Mouse (Mus musculus) G1E-ER4 (cell line): ENCODE data around the gene Ropn1. TPM values are rescaled to one million over a fixed set of nuclear protein-coding genes. Genes with fewer than 3 reads are reported as not detected.

Experiments
- GATA1 ChIP-seq: IDR thresholded peaks from one replicate; pipeline ENCODE4 v1.8.0; 2012; ENCODE audit warnings: low read length, inconsistent platforms
- polyA plus RNA-seq: library from polyadenylated mRNA; stranded (reverse); fragments of >175 nt; gene quantifications from 2 replicates; pipeline ENCODE4 v1.2.3, GENCODE M21; 2012

Ropn1 gene
- polyA plus RNA-seq, 1 experiment = not detected

- no peak for TF ChIP-seq GATA1
These were observed 22.2 kb downstream of the Ropn1 start for GRCm38 (mm10) chr16:34671966-34672365.

- TF ChIP-seq GATA1 = no peak
These were observed 23.1 kb downstream of the Ropn1 start for GRCm38 (mm10) chr16:34672822-34673221.

- no peak for TF ChIP-seq GATA1
These were observed 24.6 kb downstream of the Ropn1 start for GRCm38 (mm10) chr16:34674365-34674764.

GRCm38 (mm10) chr16:34681823-34682222 is 32.1 kb downstream of the Ropn1 start:
- TF ChIP-seq GATA1 = no peak

GRCm38 (mm10) chr16:34689879-34690278 is 40.2 kb downstream of the Ropn1 start:
- TF ChIP-seq GATA1 = no peak

GRCm38 (mm10) chr16:34690334-34691144 is 40.8 kb downstream of the Ropn1 start, which contains the start of gene Ccdc14:
TSS of gene Ccdc14 (plus strand) at chr16:34690616.
- no peak for TF ChIP-seq GATA1

GRCm38 (mm10) chr16:34691156-34691555 is 41.4 kb downstream of the Ropn1 start:
- no peak for TF ChIP-seq GATA1

- TF ChIP-seq GATA1 = no peak
These were observed 44.8 kb downstream of the Ropn1 start for GRCm38 (mm10) chr16:34694477-34694876.

- no peak for TF ChIP-seq GATA1
These were observed 50.6 kb downstream of the Ropn1 start for GRCm38 (mm10) chr16:34700165-34700827.

- TF ChIP-seq GATA1 = no peak
These were observed 51.1 kb downstream of the Ropn1 start for GRCm38 (mm10) chr16:34700828-34701216.

- no peak for TF ChIP-seq GATA1
These were observed 56.3 kb downstream of the Ropn1 start for GRCm38 (mm10) chr16:34706019-34706418.

GRCm38 (mm10) chr16:34706487-34706946 is 56.8 kb downstream of the Ropn1 start:
- TF ChIP-seq GATA1 = no peak

- TF ChIP-seq GATA1 = no peak
These were observed 61.8 kb downstream of the Ropn1 start for GRCm38 (mm10) chr16:34711481-34711880.

- TF ChIP-seq GATA1 = no peak
These were observed 75.4 kb downstream of the Ropn1 start for GRCm38 (mm10) chr16:34725156-34725555.

Other genes starting within 250 kb of the Ropn1 start
- gene Kalrn, start 76.4 kb upstream of the Ropn1 start, polyA plus RNA-seq = 2.9 and 3.3 TPM in 2 replicates
- 0.59 and 0.87 TPM in 2 replicates for gene Ccdc14, start 40.7 kb downstream of the Ropn1 start, polyA plus RNA-seq
- 0.05 and 0.12 TPM in 2 replicates for gene Mylk, start 95.3 kb downstream of the Ropn1 start, polyA plus RNA-seq